Mouse (Mus musculus) liver, adult 2 months (tissue): Measurements from ENCODE around the gene Mogat1.

Experiments
- CTCF ChIP-seq: fragments of 200-500 bp; IDR thresholded peaks from 2 replicates; pipeline ENCODE4 v1.5.1; 2011; ENCODE audit warnings: low read depth, low read length, control low read depth
- POLR2A ChIP-seq: fragments of 200-500 bp; IDR thresholded peaks from 2 replicates; pipeline ENCODE4 v1.6.1; 2011; ENCODE audit warnings: low read length, control low read depth; ENCODE audit not compliant: insufficient read depth; ENCODE audit errors: extremely low read depth

- no peak for TF ChIP-seq CTCF
- no peak for TF ChIP-seq POLR2A
Observed at GRCm38 (mm10) chr1:78512756-78513155, 2.0 kb downstream of the Mogat1 start.
